Mouse (Mus musculus): ENCODE data around the gene Hmx3. TPM values are rescaled to one million over a fixed set of nuclear protein-coding genes. Genes with fewer than 3 reads are reported as not detected.

Hmx3 gene
- polyA plus RNA-seq, 1 experiment, result 0.36 TPM

GRCm38 (mm10) chr7:131575246-131575645, 32.6 kb downstream of the Hmx3 start:
- H3K36me3 ChIP-seq (ENCODE audit: control insufficient read depth, insufficient read depth), result peaks cover 33% of the 10 kb centered on the region
- no peak overlapping the region for H3ac ChIP-seq (ENCODE audit: control insufficient read depth, insufficient read length)
- TF ChIP-seq MYOG (IDR thresholded peaks at IDR 0.05; ENCODE audit: control insufficient read depth in 1 of 3, insufficient read depth in 1 of 3, insufficient read length in 2 of 3, low read depth in 2 of 3), result no peak
- no peak for TF ChIP-seq POLR2A (IDR thresholded peaks at IDR 0.05; ENCODE audit: insufficient read length, low read depth)
- no peak for TF ChIP-seq SRF (IDR thresholded peaks at IDR 0.05; ENCODE audit: control insufficient read depth, insufficient read length, low read depth)
- no peak for TF ChIP-seq CEBPB (IDR thresholded peaks at IDR 0.05; ENCODE audit: insufficient read depth, poor library complexity, severe bottlenecking)
- no peak for TF ChIP-seq TCF3 (IDR thresholded peaks at IDR 0.05; ENCODE audit: insufficient read length, low read depth)
- TF ChIP-seq MYOD1 (IDR thresholded peaks at IDR 0.05; ENCODE audit: control insufficient read depth in 1 of 3, insufficient read length in 2 of 3, low read depth in 2 of 3), result no peak
- TF ChIP-seq MAX (IDR thresholded peaks at IDR 0.05; ENCODE audit: low read depth), result no peak
- no peak for TF ChIP-seq USF1 (IDR thresholded peaks at IDR 0.05; ENCODE audit: low read depth)
- TF ChIP-seq E2F4 (IDR thresholded peaks at IDR 0.05; ENCODE audit: insufficient read depth), result no peak
- TF ChIP-seq REST (IDR thresholded peaks at IDR 0.05; ENCODE audit: insufficient read depth, insufficient read length), result no peak
- TF ChIP-seq TCF12 (IDR thresholded peaks at IDR 0.05; ENCODE audit: insufficient read depth, poor library complexity, severe bottlenecking), result no peak
- TF ChIP-seq POLR2AphosphoS2 (IDR thresholded peaks at IDR 0.05; ENCODE audit: insufficient read length, low read depth), result no peak
- no peaks in the 10 kb centered on the region for H3K79me2 ChIP-seq (ENCODE audit: control insufficient read depth, insufficient read depth)
- no peak overlapping the region for H3K4me2 ChIP-seq (ENCODE audit: low read depth)
- H3K4me3 ChIP-seq, result no peak overlapping the region
- no peaks in the 10 kb centered on the region for H3K27me3 ChIP-seq (ENCODE audit: control insufficient read depth, insufficient read depth, insufficient read length)

GRCm38 (mm10) chr7:131582178-131582577, 39.5 kb downstream of the Hmx3 start:
- TF ChIP-seq USF1 (IDR thresholded peaks at IDR 0.05; ENCODE audit: low read depth) (no peak), POLR2A (IDR thresholded peaks at IDR 0.05; ENCODE audit: insufficient read length, low read depth) (no peak), REST (IDR thresholded peaks at IDR 0.05; ENCODE audit: insufficient read depth, insufficient read length) (no peak), MYOG (IDR thresholded peaks at IDR 0.05; ENCODE audit: control insufficient read depth in 1 of 3, insufficient read depth in 1 of 3, insufficient read length in 2 of 3, low read depth in 2 of 3) (no peak), CEBPB (IDR thresholded peaks at IDR 0.05; ENCODE audit: insufficient read depth, poor library complexity, severe bottlenecking) (no peak)

GRCm38 (mm10) chr7:131585551-131585950, 42.9 kb downstream of the Hmx3 start:
- Histone ChIP-seq H3ac (ENCODE audit: control insufficient read depth, insufficient read length) (no peak overlapping the region), H3K4me2 (ENCODE audit: low read depth) (no peak overlapping the region), H3K4me3 (no peak overlapping the region), H3K36me3 (ENCODE audit: control insufficient read depth, insufficient read depth) (no peaks in the 10 kb centered on the region), H3K27me3 (ENCODE audit: control insufficient read depth, insufficient read depth, insufficient read length) (peaks cover 3% of the 10 kb centered on the region), H3K79me2 (ENCODE audit: control insufficient read depth, insufficient read depth) (no peaks in the 10 kb centered on the region)
- TF ChIP-seq TCF12 (IDR thresholded peaks at IDR 0.05; ENCODE audit: insufficient read depth, poor library complexity, severe bottlenecking) (no peak), TCF3 (IDR thresholded peaks at IDR 0.05; ENCODE audit: insufficient read length, low read depth) (no peak), E2F4 (IDR thresholded peaks at IDR 0.05; ENCODE audit: insufficient read depth) (no peak), POLR2A (IDR thresholded peaks at IDR 0.05; ENCODE audit: insufficient read length, low read depth) (no peak), MAX (IDR thresholded peaks at IDR 0.05; ENCODE audit: low read depth) (no peak), USF1 (IDR thresholded peaks at IDR 0.05; ENCODE audit: low read depth) (no peak), REST (IDR thresholded peaks at IDR 0.05; ENCODE audit: insufficient read depth, insufficient read length) (no peak), CEBPB (IDR thresholded peaks at IDR 0.05; ENCODE audit: insufficient read depth, poor library complexity, severe bottlenecking) (no peak), SRF (IDR thresholded peaks at IDR 0.05; ENCODE audit: control insufficient read depth, insufficient read length, low read depth) (no peak)

More at GRCm38 (mm10) chr7:131582178-131582577, 39.5 kb downstream of the Hmx3 start:
- Histone ChIP-seq H3K4me3 (no peak overlapping the region), H3K27me3 (ENCODE audit: control insufficient read depth, insufficient read depth, insufficient read length) (no peaks in the 10 kb centered on the region), H3K79me2 (ENCODE audit: control insufficient read depth, insufficient read depth) (no peaks in the 10 kb centered on the region), H3K4me2 (ENCODE audit: low read depth) (no peak overlapping the region), H3K36me3 (ENCODE audit: control insufficient read depth, insufficient read depth) (no peaks in the 10 kb centered on the region), H3ac (ENCODE audit: control insufficient read depth, insufficient read length) (no peak overlapping the region)

Other genes with a start within 250 kb of the Hmx3 start
- gene Cuzd1, start 220.6 kb upstream of the Hmx3 start, polyA plus RNA-seq (2012; fragmentation: generic; extraction: Trizol), result not detected
- not detected for gene Fam24b, start 213.4 kb upstream of the Hmx3 start, polyA plus RNA-seq (2012; fragmentation: generic; extraction: Trizol)
- not detected for gene Fam24a, start 209.0 kb upstream of the Hmx3 start, polyA plus RNA-seq (2012; fragmentation: generic; extraction: Trizol)
- 9.7 TPM for gene 2310057M21Rik, start 180.1 kb upstream of the Hmx3 start, polyA plus RNA-seq (2012; fragmentation: generic; extraction: Trizol)
- 19.6 TPM for gene Pstk, start 171.7 kb upstream of the Hmx3 start, polyA plus RNA-seq (2012; fragmentation: generic; extraction: Trizol)
- gene Ikzf5, start 132.3 kb upstream of the Hmx3 start, polyA plus RNA-seq (2012; fragmentation: generic; extraction: Trizol), result 4.3 TPM
- gene Acadsb, start 132.3 kb upstream of the Hmx3 start, polyA plus RNA-seq (2012; fragmentation: generic; extraction: Trizol), result 14.7 TPM
- 0.76 TPM for gene Hmx2, start 5.9 kb downstream of the Hmx3 start, polyA plus RNA-seq (2012; fragmentation: generic; extraction: Trizol)
- gene Bub3, start 17.4 kb downstream of the Hmx3 start, polyA plus RNA-seq (2012; fragmentation: generic; extraction: Trizol), result 99.7 TPM

All from myocyte (in vitro differentiated cells).